Mouse (Mus musculus) heart, postnatal 0 days (tissue): ENCODE measurements around the gene A330070K13Rik. TPM values are rescaled to one million over a fixed set of nuclear protein-coding genes. Genes with fewer than 3 reads are reported as not detected.

ENCODE experiments used
- ATAC-seq: fragments of 200-750 bp; cut with Nextera tagmentation; 2 replicates; pipeline ENCODE4 v1.8.0; 2017; ENCODE audit warnings: low read depth, moderate number of reproducible peaks, moderate library complexity; ENCODE audit not compliant: insufficient read depth
- DNase-seq: peaks from one replicate; pipeline ENCODE4 v3.0.0-alpha.2; 2016; ENCODE audit warnings: low spot score
- H3K27ac ChIP-seq: fragments of 300-500 bp; sonication (generic); 2 replicates; pipeline ENCODE4 v1.5.1; 2014; ENCODE audit warnings: low read depth, mild to moderate bottlenecking
- H3K27me3 ChIP-seq: fragments of 300-500 bp; sonication (generic); 2 replicates; pipeline ENCODE4 v1.6.1; 2014; ENCODE audit warnings: low read length, mixed read lengths; ENCODE audit not compliant: control insufficient read depth, insufficient read depth
- H3K36me3 ChIP-seq: fragments of 300-500 bp; sonication (generic); replicated peaks from 2 replicates; pipeline ENCODE4 v1.6.1; 2014; ENCODE audit warnings: low read length, mixed read lengths; ENCODE audit not compliant: control insufficient read depth, insufficient read depth
- H3K4me1 ChIP-seq: fragments of 300-500 bp; sonication (generic); 2 replicates; pipeline ENCODE4 v1.6.1; 2014; ENCODE audit warnings: antibody characterized with exemption; ENCODE audit not compliant: control insufficient read depth, insufficient read depth
- H3K4me2 ChIP-seq: fragments of 300-500 bp; sonication (generic); 2 replicates; pipeline ENCODE4 v1.6.1; 2014; ENCODE audit warnings: low read depth, mild to moderate bottlenecking, low read length, moderate library complexity
- H3K4me3 ChIP-seq: fragments of 300-500 bp; sonication (generic); 2 replicates; pipeline ENCODE4 v1.5.1; 2014; ENCODE audit warnings: low read depth, low read length
- H3K9ac ChIP-seq: fragments of 300-500 bp; sonication (generic); replicated peaks from 2 replicates; pipeline ENCODE4 v1.6.1; 2014; ENCODE audit warnings: low read depth, low read length, mixed read lengths
- H3K9me3 ChIP-seq: fragments of 300-500 bp; sonication (generic); replicated peaks from 2 replicates; pipeline ENCODE4 v1.6.1; 2016; ENCODE audit warnings: low read length; ENCODE audit not compliant: control insufficient read depth
- CTCF ChIP-seq: IDR thresholded peaks from 2 replicates; pipeline ENCODE4 v1.5.1; 2016; ENCODE audit warnings: antibody characterized with exemption, control low read depth, low read depth
- EP300 ChIP-seq: IDR thresholded peaks from 2 replicates; pipeline ENCODE4 v1.6.1; 2016; ENCODE audit warnings: antibody characterized with exemption, low read depth
- WGBS: fragments of 180-500 bp; shearing (Covaris S2); extraction: QIAGEN DNeasy Blood & Tissue Kit; methylation state at CpG from one replicate; pipeline ENCODE4 v1.1.7; 2014; 5-methylcytosine and 5-hydroxymethylcytosine counted together
- polyA plus RNA-seq: library from polyadenylated mRNA; unstranded; fragments of >200 nt; fragmentation: Nextera tagmentation; extraction: Ambion mirVana; gene quantifications from 2 replicates; pipeline ENCODE4 v1.2.1, GENCODE M21; 2015
- total RNA-seq: library from RNA; depleted of rRNA; stranded (reverse); fragments of >200 nt; gene quantifications from 2 replicates; pipeline ENCODE4 v1.2.3, GENCODE M21; 2014; ENCODE audit warnings: low replicate concordance

The A330070K13Rik gene
- total and polyA plus RNA-seq, 2 experiments from 2014 or later: not detected

GRCm38 (mm10) chr5:130395142-130395541 is 10.7 kb upstream of the A330070K13Rik start:
- TF ChIP-seq EP300: no peak
- no peak for TF ChIP-seq CTCF
- Histone ChIP-seq H3K4me2 (no peak overlapping the region), H3K36me3 (no peaks in the 10 kb centered on the region), H3K4me3 (no peak overlapping the region), H3K27me3 (no peaks in the 10 kb centered on the region), H3K9me3 (no peaks in the 10 kb centered on the region), H3K4me1 (no peaks in the 10 kb centered on the region), H3K27ac (no peak overlapping the region), H3K9ac (no peak overlapping the region)
- ATAC-seq (no peak), DNase-seq (no peak)
- 60% methylated on average over 6 of the region's 6 CpGs for WGBS

- Histone ChIP-seq H3K4me1 (no peaks in the 10 kb centered on the region), H3K9ac (no peak overlapping the region), H3K36me3 (no peaks in the 10 kb centered on the region), H3K4me3 (no peak overlapping the region), H3K27ac (no peak overlapping the region), H3K4me2 (no peak overlapping the region), H3K27me3 (no peaks in the 10 kb centered on the region), H3K9me3 (no peaks in the 10 kb centered on the region)
- DNase-seq (no peak), ATAC-seq (no peak)
- 51% methylated on average over 8 of the region's 8 CpGs for WGBS
- TF ChIP-seq CTCF (no peak), EP300 (no peak)
These were observed 10.0 kb upstream of the A330070K13Rik start for GRCm38 (mm10) chr5:130394386-130394785.

DNA sequence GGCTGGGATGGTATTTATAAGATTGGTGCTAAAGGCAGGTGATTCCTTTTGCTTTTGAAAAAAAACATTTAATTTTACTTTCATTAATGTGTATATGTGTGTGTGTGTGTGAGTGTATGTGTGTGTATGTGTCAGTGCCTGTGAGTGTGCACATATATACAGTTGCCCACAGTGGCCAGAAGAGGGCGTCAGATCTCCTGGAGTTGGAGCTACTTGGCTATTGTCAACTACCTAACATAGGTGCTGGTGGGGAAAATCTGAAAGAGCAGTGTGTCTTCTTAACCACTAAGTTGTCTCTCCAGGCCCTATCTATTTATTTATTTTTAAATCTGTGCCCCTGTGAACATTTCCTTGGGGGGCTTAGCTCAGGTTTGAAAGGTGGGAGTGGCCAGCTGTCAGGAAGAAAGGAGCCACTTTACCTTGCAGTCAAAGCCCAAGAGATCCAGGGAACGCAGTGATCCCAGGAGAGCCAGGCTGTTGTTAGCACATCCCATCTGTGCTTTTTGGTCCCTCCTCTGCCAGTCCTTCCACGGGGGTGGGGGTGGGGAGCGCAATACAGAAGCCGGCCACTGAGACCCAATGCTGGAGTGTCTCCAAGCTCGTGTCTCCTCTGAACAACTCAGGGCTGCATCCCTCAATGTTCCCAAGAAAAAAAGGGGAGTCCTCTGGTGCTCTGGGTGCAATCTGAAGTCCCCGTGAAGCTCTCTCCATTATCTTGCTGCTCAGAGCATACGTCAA is 9.4 kb upstream of the A330070K13Rik start:
- Histone ChIP-seq H3K4me1 (no peaks in the 10 kb centered on the region), H3K9me3 (no peaks in the 10 kb centered on the region), H3K36me3 (no peaks in the 10 kb centered on the region), H3K27me3 (no peaks in the 10 kb centered on the region), H3K4me2 (no peak overlapping the region), H3K27ac (no peak overlapping the region), H3K9ac (no peak overlapping the region), H3K4me3 (no peak overlapping the region)
- DNase-seq (no peak), ATAC-seq (no peak)
- WGBS: 36% methylated on average over 8 of the region's 8 CpGs
- TF ChIP-seq EP300 (no peak), CTCF (no peak)

DNA sequence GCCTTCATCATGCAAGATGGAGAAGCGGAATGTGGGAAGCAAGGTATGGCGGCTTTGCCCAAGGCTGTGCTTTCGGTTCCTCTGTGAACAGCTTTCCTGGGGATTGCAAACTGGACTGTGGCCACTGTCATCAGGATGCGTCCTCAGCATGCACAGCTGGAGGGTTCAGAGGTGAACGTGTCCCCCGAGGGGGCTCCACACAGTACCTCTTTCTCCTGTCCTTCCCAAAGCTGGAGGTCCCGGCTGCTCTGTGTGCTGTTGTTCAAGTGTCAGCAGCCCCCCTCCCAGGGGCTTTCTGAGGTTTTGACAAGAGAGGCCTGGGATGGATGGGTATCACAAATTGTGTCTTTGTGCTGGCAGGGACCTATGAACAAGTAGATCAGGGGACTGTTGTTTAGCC is 2.0 kb upstream of the A330070K13Rik start:
- no peak for ATAC-seq
- no peaks in the 10 kb centered on the region for H3K36me3 ChIP-seq
- no peaks in the 10 kb centered on the region for H3K9me3 ChIP-seq
- no peaks in the 10 kb centered on the region for H3K4me1 ChIP-seq
- TF ChIP-seq EP300 (no peak), CTCF (no peak)
- DNase-seq: no peak
- no peak overlapping the region for H3K4me2 ChIP-seq
- no peak overlapping the region for H3K27ac ChIP-seq
- no peak overlapping the region for H3K4me3 ChIP-seq
- H3K9ac ChIP-seq: no peak overlapping the region
- H3K27me3 ChIP-seq: no peaks in the 10 kb centered on the region
- 69% methylated on average over 7 of the region's 7 CpGs for WGBS

DNA sequence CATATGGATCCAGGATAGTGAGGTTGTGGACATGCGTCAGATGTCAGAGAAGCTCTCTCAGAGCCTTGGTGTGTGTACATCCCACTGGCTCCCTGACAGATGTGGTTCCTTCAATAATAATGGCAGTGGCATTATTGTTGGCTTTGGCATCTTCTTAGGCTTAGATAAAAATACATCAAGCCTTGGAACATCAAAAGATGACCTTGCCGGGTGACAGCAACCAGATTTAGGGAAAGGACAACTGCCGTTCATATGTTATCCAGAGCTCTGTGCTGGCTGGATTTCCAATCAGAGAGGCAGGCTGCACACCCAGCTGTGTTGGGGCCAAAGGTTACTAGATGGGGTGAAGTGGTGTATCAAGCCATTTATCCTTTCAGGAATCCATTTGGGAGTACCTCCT is 9.0 kb downstream of the A330070K13Rik start:
- 82% methylated on average over 3 of the region's 3 CpGs for WGBS
- no peak overlapping the region for H3K4me2 ChIP-seq

GRCm38 (mm10) chr5:130369237-130369636 is 15.2 kb downstream of the A330070K13Rik start, which contains the start of gene Caln1:
Gene Caln1, plus strand, starts transcription at chr5:130369455.
- DNase-seq (no peak), ATAC-seq (no peak)
- Histone ChIP-seq H3K9ac (no peak within 1 kb of the TSS), H3K4me1 (no peaks in the 10 kb centered on the region), H3K9me3 (no peaks in the 10 kb centered on the region), H3K4me2 (no peak within 1 kb of the TSS), H3K4me3 (no peak within 1 kb of the TSS), H3K27ac (no peak within 1 kb of the TSS), H3K36me3 (no peaks in the 10 kb centered on the region), H3K27me3 (no peaks in the 10 kb centered on the region)
- TF ChIP-seq EP300: no peak
- TF ChIP-seq CTCF: no peak
- WGBS: 53% methylated on average over 11 of the region's 11 CpGs

More for the DNA sequence above, 9.0 kb downstream of the A330070K13Rik start:
- Histone ChIP-seq H3K27me3 (no peaks in the 10 kb centered on the region), H3K4me1 (peaks cover 6% of the 10 kb centered on the region; the same call in 1 of the 2 replicates), H3K36me3 (no peaks in the 10 kb centered on the region), H3K9me3 (no peaks in the 10 kb centered on the region), H3K27ac (no peak overlapping the region), H3K9ac (no peak overlapping the region), H3K4me3 (no peak overlapping the region)
- ATAC-seq (no peak), DNase-seq (no peak)
- TF ChIP-seq EP300 (no peak), CTCF (no peak)
